Mouse (Mus musculus): ENCODE data around the gene Phf2.

DNA sequence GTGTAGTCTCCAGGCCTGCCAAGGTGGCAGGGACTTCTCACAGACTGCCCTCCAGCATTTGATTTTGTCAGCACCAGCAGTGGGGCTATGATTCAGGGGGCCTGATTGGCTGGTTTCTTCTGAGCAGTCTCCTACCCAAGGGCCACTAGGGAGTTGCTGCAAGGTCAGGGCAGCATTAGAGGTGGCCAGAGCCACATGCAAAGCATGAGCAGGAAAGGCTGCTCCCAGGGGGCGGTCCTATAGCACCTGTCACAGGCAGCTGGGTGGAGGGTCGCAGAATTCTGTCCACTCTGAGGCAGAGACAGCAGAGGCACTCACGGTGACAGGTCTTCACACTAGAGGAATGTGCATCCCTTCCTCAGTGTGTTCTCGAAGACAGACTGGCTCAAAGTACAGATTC lies 12.1 kb downstream of the Phf2 start:
- TF ChIP-seq EP300 (IDR thresholded peaks at IDR 0.05; ENCODE audit: low read depth) (no peak), CTCF (IDR thresholded peaks at IDR 0.05; ENCODE audit: low read depth) (no peak)
